Mouse (Mus musculus) left cerebral cortex, adult 2 months (tissue): ENCODE data around the gene Ccnd1. TPM values are rescaled to one million over a fixed set of nuclear protein-coding genes. Genes with fewer than 3 reads are reported as not detected.
"Not testable (repeated sequence)": the region's sequence is repeated elsewhere in the genome, so short reads cannot be mapped to it uniquely, and the experiment has no call there.

Experiments
- DNase-seq, 2 experiments: peaks; one replicate each; pipeline ENCODE4 v3.0.0; 2021 to 2022; ENCODE audit warnings: low spot score in 2 of 2, mixed read lengths in 1 of 2; ENCODE audit errors: extremely low spot score in 1 of 2
- H3K27ac ChIP-seq: fragments of 200-600 bp; 2 replicates; pipeline ENCODE4 v1.8.1; 2022
- H3K4me3 ChIP-seq: fragments of 200-600 bp; 2 replicates; pipeline ENCODE4 v1.8.1; 2022
- CTCF ChIP-seq: fragments of 200-600 bp; IDR thresholded peaks from 2 replicates; pipeline ENCODE4 v1.8.1; 2022; ENCODE audit warnings: antibody characterized with exemption, mild to moderate bottlenecking, moderate library complexity
- intact Hi-C: fragments of 180-260 bp; cut with DNase I; formaldehyde crosslinking; loops from one replicate; pipeline ENCODE4 v1.15.1; 2025
- total RNA-seq, 2 experiments: library from RNA; stranded (reverse); gene quantifications; 2 replicates each; pipeline ENCODE4 v1.2.3; 2021

Ccnd1 gene
- total RNA-seq, 2 experiments from 2014 or later = 57.0 to 57.7 TPM

GRCm38 (mm10) chr7:144898506-144898905 is 41.2 kb downstream of the Ccnd1 start:
- DNase-seq = no peak
- H3K4me3 ChIP-seq = no peak overlapping the region
- no peak overlapping the region for H3K27ac ChIP-seq
- intact Hi-C loops = no loop called here
- TF ChIP-seq CTCF = no peak

GRCm38 (mm10) chr7:144896294-144897218 is 43.2 kb downstream of the Ccnd1 start, which contains the start of gene Fgf15:
Gene Fgf15, plus strand, starts transcription at chr7:144896531.
- Histone ChIP-seq H3K4me3 (peak within 1 kb of the TSS; percentile 19), H3K27ac (no peak within 1 kb of the TSS)
- intact Hi-C loops = loop anchor here (1.0 to 2.0 kb wide), 2 partner anchors 98 to 310 kb away; no protein-coding TSS in a partner anchor
- no peak for DNase-seq
- no peak for TF ChIP-seq CTCF

GRCm38 (mm10) chr7:144895305-144896111 is 44.2 kb downstream of the Ccnd1 start:
- intact Hi-C loops = loop anchor here (1.0 to 2.0 kb wide), 4 partner anchors 49 to 309 kb away; partner anchors contain the start of genes Fgf3 and Fgf4
- Histone ChIP-seq H3K4me3 (peak overlapping the region; percentile 17), H3K27ac (no peak overlapping the region)
- peak; percentile 73 for DNase-seq
- peak; percentile 74 for TF ChIP-seq CTCF

GRCm38 (mm10) chr7:144894706-144895105 is 45.0 kb downstream of the Ccnd1 start:
- TF ChIP-seq CTCF = no peak
- Histone ChIP-seq H3K27ac (no peak overlapping the region), H3K4me3 (no peak overlapping the region)
- no peak for DNase-seq
- intact Hi-C loops = loop anchor here (2.0 kb wide), 2 partner anchors 48 to 56 kb away; partner anchors contain the start of genes Fgf3 and Fgf4

DNA sequence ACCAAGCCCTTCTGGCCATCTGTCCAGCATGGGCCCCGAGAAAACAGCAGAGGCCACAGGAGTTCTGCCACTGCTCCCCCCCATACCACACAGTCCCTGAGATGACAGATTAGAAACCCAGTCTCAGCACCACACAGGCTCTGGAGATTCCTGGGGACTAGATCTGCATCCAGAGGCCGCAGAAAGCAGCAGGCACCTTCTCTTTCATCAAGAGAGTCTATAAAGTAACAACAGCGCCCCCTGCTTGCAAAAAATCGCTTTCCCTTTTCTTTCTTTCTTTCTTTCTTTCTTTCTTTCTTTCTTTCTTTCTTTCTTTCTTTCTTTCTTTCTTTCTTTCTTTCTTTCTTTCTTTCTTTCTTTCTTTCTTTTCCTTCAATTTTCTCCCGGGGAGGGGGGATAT is 45.5 kb downstream of the Ccnd1 start:
- DNase-seq = no peak
- intact Hi-C loops = loop anchor here (2.0 kb wide), 2 partner anchors 47 to 55 kb away; partner anchors contain the start of genes Fgf3 and Fgf4
- no peak overlapping the region for H3K27ac ChIP-seq
- H3K4me3 ChIP-seq = no peak overlapping the region
- TF ChIP-seq CTCF = peak; percentile 67

- DNase-seq = no peak
- no peak overlapping the region for H3K27ac ChIP-seq
These were observed 47.4 kb downstream of the Ccnd1 start for GRCm38 (mm10) chr7:144892322-144892721.

GRCm38 (mm10) chr7:144891863-144892262 is 47.9 kb downstream of the Ccnd1 start:
- intact Hi-C loops = no loop called here
- TF ChIP-seq CTCF = no peak
- DNase-seq = no peak
- no peak overlapping the region for H3K27ac ChIP-seq
- no peak overlapping the region for H3K4me3 ChIP-seq

More at GRCm38 (mm10) chr7:144892322-144892721, 47.4 kb downstream of the Ccnd1 start:
- intact Hi-C loops = no loop called here
- no peak for TF ChIP-seq CTCF
- H3K4me3 ChIP-seq = no peak overlapping the region

GRCm38 (mm10) chr7:144890661-144891060 is 49.1 kb downstream of the Ccnd1 start:
- intact Hi-C loops, H3K27ac ChIP-seq, DNase-seq, H3K4me3 ChIP-seq: not testable (repeated sequence)

GRCm38 (mm10) chr7:144888564-144889299 is 51.0 kb downstream of the Ccnd1 start:
- TF ChIP-seq CTCF = no peak
- DNase-seq = no peak
- no peak overlapping the region for H3K27ac ChIP-seq
- H3K4me3 ChIP-seq = no peak overlapping the region
- intact Hi-C loops = no loop called here

- Histone ChIP-seq H3K4me3 (no peak overlapping the region), H3K27ac (no peak overlapping the region)
- DNase-seq = no peak
- intact Hi-C loops = no loop called here
- TF ChIP-seq CTCF = peak; percentile 22
These were observed 52.1 kb downstream of the Ccnd1 start for GRCm38 (mm10) chr7:144887672-144888071.

- Histone ChIP-seq H3K27ac (no peak overlapping the region), H3K4me3 (no peak overlapping the region)
- no peak for TF ChIP-seq CTCF
- no peak for DNase-seq
- intact Hi-C loops = no loop called here
These were observed 56.6 kb downstream of the Ccnd1 start for GRCm38 (mm10) chr7:144883106-144883505.

Other genes starting within 250 kb of the Ccnd1 start
- gene Ano1, start 188.0 kb downstream of the Ccnd1 start, total RNA-seq = 1 to 10 TPM; 2.2 to 4.5 TPM
- gene Fgf3, start 101.8 kb downstream of the Ccnd1 start, total RNA-seq = 1 to 10 TPM in 1 of 2 experiments, under 1 TPM in 1; 0.48 to 1.3 TPM
- not detected for gene Fgf4, start 92.6 kb downstream of the Ccnd1 start, total RNA-seq
- not detected for gene Fgf15, start 43.4 kb downstream of the Ccnd1 start, total RNA-seq
- 10 to 100 TPM; 26.4 to 27.8 TPM for gene LTO1, start 24.8 kb downstream of the Ccnd1 start, total RNA-seq